Mouse (Mus musculus) activated CD4-positive, CD25-positive, alpha-beta regulatory T cell (primary cell): Measurements from ENCODE around the gene Wfdc2. TPM values are rescaled to one million over a fixed set of nuclear protein-coding genes. Genes with fewer than 3 reads are reported as not detected.

Experiments used
- polyA plus RNA-seq, 2 experiments: library from polyadenylated mRNA; unstranded; fragments of 100-300 nt; shearing (Covaris generic); gene quantifications; one replicate each; pipeline ENCODE4 v1.2.1; 2017

Gene Wfdc2
- polyA plus RNA-seq: 1 to 10 TPM in 1 of 2 experiments, under 1 TPM in 1; 0.43 to 1.1 TPM

GRCm38 (mm10) chr2:164562391-164563188, at the start of gene Wfdc2:
Gene Wfdc2 (plus strand): TSS chr2:164562413.

GRCm38 (mm10) chr2:164573359-164573758, 11.1 kb downstream of the Wfdc2 start, which contains the start of gene Spint3:
Gene Spint3 (minus strand): TSS chr2:164573459.

GRCm38 (mm10) chr2:164585025-164585725, 23.0 kb downstream of the Wfdc2 start, which contains the start of gene Wfdc6a:
Gene Wfdc6a (minus strand): TSS chr2:164585447.

GRCm38 (mm10) chr2:164593494-164593893, 31.3 kb downstream of the Wfdc2 start, which contains the start of gene Eppin:
Gene Eppin (minus strand): TSS chr2:164593594.

GRCm38 (mm10) chr2:164613471-164613870, 51.3 kb downstream of the Wfdc2 start, which contains the start of the genes Wfdc6b and Wfdc8:
Gene Wfdc6b (plus strand): TSS chr2:164613522.
Gene Wfdc8 (minus strand): TSS chr2:164613626.

Other genes with a start within 250 kb of the Wfdc2 start
- gene Svs6, start 245.7 kb upstream of the Wfdc2 start, polyA plus RNA-seq: not detected
- gene Svs5, start 229.7 kb upstream of the Wfdc2 start, polyA plus RNA-seq: not detected
- 10 to 100 TPM in 1 of 2 experiments, 1 to 10 TPM in 1; 8.3 to 12.3 TPM for gene Slpi, start 173.3 kb upstream of the Wfdc2 start, polyA plus RNA-seq
- not detected for gene Rbpjl, start 159.3 kb upstream of the Wfdc2 start, polyA plus RNA-seq
- not detected for gene Matn4, start 157.3 kb upstream of the Wfdc2 start, polyA plus RNA-seq
- 10 to 100 TPM in 1 of 2 experiments, 1 to 10 TPM in 1; 2.1 to 10.2 TPM for gene Sdc4, start 118.5 kb upstream of the Wfdc2 start, polyA plus RNA-seq
- gene Sys1, start 105.4 kb upstream of the Wfdc2 start, polyA plus RNA-seq: 100 to 1,000 TPM; 109 to 126 TPM
- gene Gm20458, start 101.4 kb upstream of the Wfdc2 start, polyA plus RNA-seq: 10 to 100 TPM; 11.8 to 17.1 TPM
- gene Trp53tg5, start 88.7 kb upstream of the Wfdc2 start, polyA plus RNA-seq: under 1 TPM in 1 of 2 experiments, not detected in 1; 0.24 TPM
- 1 to 10 TPM; 3.5 to 4.9 TPM for gene Dbndd2, start 76.3 kb upstream of the Wfdc2 start, polyA plus RNA-seq
- gene Pigt, start 64.9 kb upstream of the Wfdc2 start, polyA plus RNA-seq: 10 to 100 TPM; 32.7 to 39.1 TPM
- not detected for gene Spint3, start 11.0 kb downstream of the Wfdc2 start, polyA plus RNA-seq
- not detected for gene Wfdc6a, start 23.0 kb downstream of the Wfdc2 start, polyA plus RNA-seq
- gene Eppin, start 31.2 kb downstream of the Wfdc2 start, polyA plus RNA-seq: not detected
- gene Wfdc6b, start 51.1 kb downstream of the Wfdc2 start, polyA plus RNA-seq: under 1 TPM in 1 of 2 experiments, not detected in 1; 0.28 TPM
- under 1 TPM in 1 of 2 experiments, not detected in 1; 0.12 TPM for gene Wfdc8, start 51.2 kb downstream of the Wfdc2 start, polyA plus RNA-seq
- not detected for gene Wfdc16, start 76.4 kb downstream of the Wfdc2 start, polyA plus RNA-seq
- not detected for gene Wfdc10, start 93.6 kb downstream of the Wfdc2 start, polyA plus RNA-seq
- not detected for gene Wfdc9, start 94.2 kb downstream of the Wfdc2 start, polyA plus RNA-seq
- gene Wfdc11, start 111.7 kb downstream of the Wfdc2 start, polyA plus RNA-seq: not detected
- gene Wfdc13, start 122.7 kb downstream of the Wfdc2 start, polyA plus RNA-seq: not detected
- gene Spint4, start 136.1 kb downstream of the Wfdc2 start, polyA plus RNA-seq: not detected
- not detected for gene Spint5, start 152.9 kb downstream of the Wfdc2 start, polyA plus RNA-seq
- gene Wfdc3, start 183.5 kb downstream of the Wfdc2 start, polyA plus RNA-seq: under 1 TPM in 1 of 2 experiments, not detected in 1; 0.49 TPM
- 10 to 100 TPM; 64.6 to 68.8 TPM for gene Dnttip1, start 183.6 kb downstream of the Wfdc2 start, polyA plus RNA-seq
- gene Ube2c, start 207.5 kb downstream of the Wfdc2 start, polyA plus RNA-seq: 10 to 100 TPM; 20.3 to 34.2 TPM
- gene Tnnc2, start 217.6 kb downstream of the Wfdc2 start, polyA plus RNA-seq: not detected
- gene Snx21, start 223.4 kb downstream of the Wfdc2 start, polyA plus RNA-seq: 10 to 100 TPM in 1 of 2 experiments, 1 to 10 TPM in 1; 7.8 to 11.3 TPM
- 10 to 100 TPM; 43.0 to 44.5 TPM for gene Acot8, start 242.5 kb downstream of the Wfdc2 start, polyA plus RNA-seq
- gene Zswim3, start 242.7 kb downstream of the Wfdc2 start, polyA plus RNA-seq: 1 to 10 TPM; 4.5 to 9.6 TPM